Mouse (Mus musculus) lung, postnatal 0 days (tissue): ENCODE measurements at regions not wholly inside any gene's neighbourhood (a gene's known extent, or its start where the extent isn't known, plus 50 kb on each side); places are given as distances from the start of the nearest gene placed in this dataset.

Source experiments
- CTCF ChIP-seq: IDR thresholded peaks from 2 replicates; pipeline ENCODE4 v1.5.1; 2016; ENCODE audit warnings: antibody characterized with exemption, mild to moderate bottlenecking
- EP300 ChIP-seq: IDR thresholded peaks from 2 replicates; pipeline ENCODE4 v1.6.1; 2016; ENCODE audit warnings: antibody characterized with exemption, mild to moderate bottlenecking, control low read depth

DNA sequence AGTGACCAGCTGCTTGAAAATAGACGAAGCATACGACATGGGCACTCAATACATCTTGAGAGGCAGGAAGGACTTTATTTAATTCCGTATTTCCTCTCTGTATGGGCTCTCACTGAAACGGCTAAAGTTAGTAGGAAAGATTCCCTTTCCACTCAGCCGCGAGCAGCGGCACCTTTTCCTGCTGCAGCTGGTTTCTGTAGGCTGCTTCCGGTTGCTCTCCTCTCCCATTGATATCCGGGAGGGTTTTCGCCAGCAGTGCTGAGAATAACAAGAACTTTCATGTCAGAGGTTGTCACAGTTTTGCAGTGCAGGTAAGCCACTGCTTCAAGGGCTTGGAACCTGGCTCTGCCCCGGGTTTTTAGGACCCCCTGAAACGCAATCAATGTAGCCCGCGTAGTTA lies 153.1 kb upstream of the Satb1 start:
- no peak for TF ChIP-seq CTCF
- TF ChIP-seq EP300, result no peak
